Mouse (Mus musculus): ENCODE measurements around the gene Il31. TPM values are rescaled to one million over a fixed set of nuclear protein-coding genes. Genes with fewer than 3 reads are reported as not detected.

Gene Il31
- polyA plus RNA-seq, 1 experiment from 2014 or later = not detected

DNA sequence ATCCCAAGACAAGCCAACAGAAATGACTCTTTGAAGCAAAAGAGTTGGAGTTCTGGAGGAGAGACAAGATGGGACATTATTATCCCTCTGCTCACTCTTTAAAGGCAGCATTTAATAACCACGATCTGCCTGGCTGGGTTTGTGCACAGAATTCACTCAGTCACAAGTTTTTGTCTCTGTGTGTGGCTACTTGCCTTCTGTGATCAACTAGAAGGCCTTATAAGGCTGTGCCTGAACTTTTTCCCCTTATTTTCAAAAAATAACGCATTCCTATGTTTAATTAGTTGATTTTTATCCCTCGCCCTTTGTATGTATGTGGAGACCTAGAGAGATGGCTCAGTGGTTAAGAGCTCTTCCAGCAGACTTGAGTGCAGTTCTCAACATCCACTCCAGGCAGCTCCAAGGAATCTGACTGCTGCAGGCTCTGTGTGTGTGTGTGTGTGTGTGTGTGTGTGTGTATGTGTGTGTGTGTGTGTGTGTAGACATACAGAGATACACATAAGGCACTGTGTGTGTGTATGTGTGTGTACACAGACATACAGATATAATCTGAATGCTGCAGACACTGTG is 56.9 kb downstream of the Il31 start:
- no peak for ATAC-seq (ENCODE audit: low read depth)
- Histone ChIP-seq H3K4me1 (ENCODE audit: control insufficient read depth, insufficient read depth, low read length) (peaks cover 3% of the 10 kb centered on the region; the same call in 1 of the 2 replicates), H3K27ac (ENCODE audit: low read depth, low read length) (no peak overlapping the region), H3K36me3 (ENCODE audit: control insufficient read depth, insufficient read depth, low read length) (no peaks in the 10 kb centered on the region), H3K27me3 (ENCODE audit: control insufficient read depth, insufficient read depth, low read length) (no peaks in the 10 kb centered on the region), H3K9ac (replicated peaks; ENCODE audit: low read depth, low read length) (no peak overlapping the region), H3K9me3 (ENCODE audit: control insufficient read depth, low read length) (no peaks in the 10 kb centered on the region), H3K4me3 (ENCODE audit: low read depth, low read length) (no peak overlapping the region), H3K4me2 (ENCODE audit: low read depth, low read length) (no peak overlapping the region)
- 69% methylated on average over 3 of the region's 3 CpGs for WGBS

DNA sequence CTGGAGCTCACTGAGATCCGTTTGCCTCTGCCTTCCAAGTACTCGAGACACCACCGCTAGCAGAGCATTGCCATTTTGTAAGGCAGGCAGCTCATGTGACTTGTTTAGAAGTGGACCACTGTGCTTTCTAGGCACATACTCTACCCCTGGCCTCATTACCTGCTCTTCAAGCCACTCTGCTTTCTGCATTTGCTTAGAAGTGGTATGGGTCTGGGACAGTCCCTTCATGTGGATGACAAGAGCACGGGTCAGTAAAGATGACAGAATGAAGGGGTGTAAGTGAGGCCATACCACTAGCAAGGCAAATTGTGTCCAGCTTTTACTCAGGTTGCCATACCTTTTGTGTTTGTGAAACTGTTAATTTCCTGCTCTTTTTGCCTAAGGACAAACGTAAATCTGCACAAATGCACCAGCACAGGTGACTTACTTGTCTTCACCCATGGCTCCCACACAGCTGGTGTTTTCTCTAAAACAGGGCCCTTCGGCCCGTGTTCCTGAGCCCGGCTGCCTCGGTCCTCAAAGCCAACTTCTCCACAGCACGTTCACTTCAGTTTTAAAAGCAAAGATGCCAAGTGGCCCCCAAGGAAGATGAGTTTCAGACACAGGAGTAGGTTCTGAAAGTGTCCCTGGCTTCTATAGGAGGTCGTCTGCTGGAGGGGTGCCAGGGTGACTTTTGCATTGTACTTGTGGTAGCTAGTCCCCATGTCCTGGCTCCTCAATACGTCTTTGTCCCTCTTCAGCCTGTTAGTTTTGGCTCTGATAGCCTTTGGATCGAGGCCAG is 57.6 kb downstream of the Il31 start:
- no peak overlapping the region for H3K27ac ChIP-seq (ENCODE audit: low read depth, low read length)
- 68% methylated on average over 13 of the region's 13 CpGs for WGBS
- no peak overlapping the region for H3K9ac ChIP-seq (replicated peaks; ENCODE audit: low read depth, low read length)
- no peaks in the 10 kb centered on the region for H3K27me3 ChIP-seq (ENCODE audit: control insufficient read depth, insufficient read depth, low read length)
- no peak for ATAC-seq (ENCODE audit: low read depth)
- no peak overlapping the region for H3K4me2 ChIP-seq (ENCODE audit: low read depth, low read length)
- no peaks in the 10 kb centered on the region for H3K36me3 ChIP-seq (ENCODE audit: control insufficient read depth, insufficient read depth, low read length)
- no peak overlapping the region for H3K4me3 ChIP-seq (ENCODE audit: low read depth, low read length)
- peaks cover 3% of the 10 kb centered on the region; the same call in 1 of the 2 replicates for H3K4me1 ChIP-seq (ENCODE audit: control insufficient read depth, insufficient read depth, low read length)
- no peaks in the 10 kb centered on the region for H3K9me3 ChIP-seq (ENCODE audit: control insufficient read depth, low read length)

Small RNAs within 50 kb of the gene (microRNA-seq; reads per million reads assigned to microRNA genes)
- 0.85 reads per million for gene Mir7647

Other genes starting within 250 kb of the Il31 start
- 1.1 and 1.4 TPM in 2 replicates for gene Wdr66, start 237.4 kb downstream of the Il31 start, polyA plus RNA-seq (2014; fragmentation: Nextera tagmentation; extraction: Ambion mirVana)
- 38.7 and 40.8 TPM in 2 replicates for gene Bcl7a, start 145.7 kb downstream of the Il31 start, polyA plus RNA-seq (2014; fragmentation: Nextera tagmentation; extraction: Ambion mirVana)
- gene Mlxip, start 94.7 kb downstream of the Il31 start, polyA plus RNA-seq (2014; fragmentation: Nextera tagmentation; extraction: Ambion mirVana) = 24.4 and 26.7 TPM in 2 replicates
- gene Lrrc43, start 184 bp downstream of the Il31 start, polyA plus RNA-seq (2014; fragmentation: Nextera tagmentation; extraction: Ambion mirVana) = 0.13 and 0.44 TPM in 2 replicates
- 0.79 and 1.3 TPM in 2 replicates for gene B3gnt4, start 21.0 kb upstream of the Il31 start, polyA plus RNA-seq (2014; fragmentation: Nextera tagmentation; extraction: Ambion mirVana)
- gene Diablo, start 34.7 kb upstream of the Il31 start, polyA plus RNA-seq (2014; fragmentation: Nextera tagmentation; extraction: Ambion mirVana) = 111 and 113 TPM in 2 replicates
- 0.17 and 16.3 TPM in 2 replicates for gene Gm49027, start 36.0 kb upstream of the Il31 start, polyA plus RNA-seq (2014; fragmentation: Nextera tagmentation; extraction: Ambion mirVana)
- gene Vps33a, start 83.5 kb upstream of the Il31 start, polyA plus RNA-seq (2014; fragmentation: Nextera tagmentation; extraction: Ambion mirVana) = 47.3 and 50.8 TPM in 2 replicates
- 85.2 and 87.0 TPM in 2 replicates for gene Clip1, start 195.1 kb upstream of the Il31 start, polyA plus RNA-seq (2014; fragmentation: Nextera tagmentation; extraction: Ambion mirVana)
- 72.5 and 80.6 TPM in 2 replicates for gene Zcchc8, start 231.6 kb upstream of the Il31 start, polyA plus RNA-seq (2014; fragmentation: Nextera tagmentation; extraction: Ambion mirVana)

Data from neural tube, embryonic 14.5 days (tissue).